Mouse (Mus musculus) heart, adult 2 months (tissue): Measurements from ENCODE around the gene Rap2b. TPM values are rescaled to one million over a fixed set of nuclear protein-coding genes. Genes with fewer than 3 reads are reported as not detected.

Experiments
- DNase-seq, 2 experiments: peaks; one replicate each; pipeline ENCODE4 v3.0.0; 2021
- H3K27ac ChIP-seq: fragments of 200-600 bp; 2 replicates; pipeline ENCODE4 v1.8.1; 2022
- H3K27me3 ChIP-seq: fragments of 200-500 bp; 2 replicates; pipeline ENCODE4 v1.6.1; 2012; ENCODE audit warnings: mild to moderate bottlenecking, low read length, inconsistent platforms, mixed read lengths; ENCODE audit not compliant: control insufficient read depth, insufficient read depth
- H3K36me3 ChIP-seq: fragments of 200-500 bp; 2 replicates; pipeline ENCODE4 v1.6.1; 2012; ENCODE audit warnings: low read length, inconsistent platforms; ENCODE audit not compliant: control insufficient read depth, insufficient read depth
- H3K4me1 ChIP-seq: fragments of 200-500 bp; 2 replicates; pipeline ENCODE4 v1.6.1; 2011; ENCODE audit warnings: low read length; ENCODE audit not compliant: control insufficient read depth, insufficient read depth
- H3K4me3 ChIP-seq: fragments of 200-600 bp; 2 replicates; pipeline ENCODE4 v1.8.1; 2022
- H3K79me2 ChIP-seq: fragments of 200-500 bp; replicated peaks from 2 replicates; pipeline ENCODE4 v1.6.1; 2012; ENCODE audit warnings: mild to moderate bottlenecking, inconsistent platforms, low read length, moderate library complexity, mixed read lengths; ENCODE audit not compliant: control insufficient read depth, insufficient read depth
- H3K9ac ChIP-seq: fragments of 200-500 bp; 2 replicates; pipeline ENCODE4 v1.6.1; 2012; ENCODE audit warnings: low read depth, mild to moderate bottlenecking, control low read depth, inconsistent platforms, low read length, mixed read lengths
- CTCF ChIP-seq: fragments of 200-600 bp; IDR thresholded peaks from 2 replicates; pipeline ENCODE4 v1.8.1; 2022; ENCODE audit warnings: antibody characterized with exemption, mild to moderate bottlenecking, moderate library complexity
- EP300 ChIP-seq: fragments of 200-500 bp; IDR thresholded peaks from 2 replicates; pipeline ENCODE4 v1.6.1; 2011; ENCODE audit warnings: low read depth, low read length, control low read depth; ENCODE audit not compliant: insufficient read depth
- POLR2A ChIP-seq: fragments of 200-500 bp; IDR thresholded peaks from 2 replicates; pipeline ENCODE4 v1.6.1; 2011; ENCODE audit warnings: mild to moderate bottlenecking, low read depth, low read length, control low read depth; ENCODE audit not compliant: insufficient read depth
- WGBS: fragments of 180-500 bp; shearing (Covaris S2); methylation state at CpG from one replicate; pipeline ENCODE4 v1.1.7; 2018; 5-methylcytosine and 5-hydroxymethylcytosine counted together
- intact Hi-C: fragments of 180-260 bp; cut with DNase I; formaldehyde crosslinking; loops from one replicate; pipeline ENCODE4 v1.15.1; 2025
- polyA plus RNA-seq: library from polyadenylated mRNA; depleted of rRNA; stranded (reverse); fragments of >200 nt; gene quantifications from 2 replicates; pipeline ENCODE4 v1.2.3, GENCODE M21; 2012
- total RNA-seq, 2 experiments: library from RNA; stranded (reverse); gene quantifications; 2 replicates each; pipeline ENCODE4 v1.2.3; 2021

Rap2b gene
- total and polyA plus RNA-seq, 3 experiments: 1.5 to 2.6 (median 2.3) TPM

GRCm38 (mm10) chr3:61340321-61340720 lies 21.1 kb upstream of the Rap2b start:
- no peaks in the 10 kb centered on the region for H3K79me2 ChIP-seq
- DNase-seq: no peak
- intact Hi-C loops: no loop called here
- no peaks in the 10 kb centered on the region for H3K27me3 ChIP-seq
- H3K36me3 ChIP-seq: no peaks in the 10 kb centered on the region
- H3K9ac ChIP-seq: no peak overlapping the region
- TF ChIP-seq CTCF (no peak), POLR2A (no peak), EP300 (no peak)
- no peak overlapping the region for H3K27ac ChIP-seq
- WGBS: 64% methylated on average over 5 of the region's 5 CpGs
- no peaks in the 10 kb centered on the region for H3K4me1 ChIP-seq
- no peak overlapping the region for H3K4me3 ChIP-seq

- no peaks in the 10 kb centered on the region for H3K4me1 ChIP-seq
- no peak overlapping the region for H3K9ac ChIP-seq
- no peaks in the 10 kb centered on the region for H3K79me2 ChIP-seq
- 51% methylated on average over 7 of the region's 7 CpGs for WGBS
- intact Hi-C loops: no loop called here
- no peak overlapping the region for H3K4me3 ChIP-seq
- H3K27ac ChIP-seq: no peak overlapping the region
- no peak for TF ChIP-seq POLR2A
- no peak for TF ChIP-seq CTCF
- TF ChIP-seq EP300: no peak
- no peaks in the 10 kb centered on the region for H3K36me3 ChIP-seq
- no peaks in the 10 kb centered on the region for H3K27me3 ChIP-seq
- no peak for DNase-seq
These were observed 17.4 kb upstream of the Rap2b start for GRCm38 (mm10) chr3:61344031-61344430.

GRCm38 (mm10) chr3:61345636-61346035 lies 15.8 kb upstream of the Rap2b start:
- no peak for DNase-seq
- Histone ChIP-seq H3K9ac (no peak overlapping the region), H3K79me2 (no peaks in the 10 kb centered on the region), H3K27ac (no peak overlapping the region), H3K36me3 (no peaks in the 10 kb centered on the region), H3K27me3 (no peaks in the 10 kb centered on the region), H3K4me1 (no peaks in the 10 kb centered on the region), H3K4me3 (no peak overlapping the region)
- WGBS: 22% methylated on average over 1 of the region's 1 CpGs
- TF ChIP-seq CTCF (no peak), POLR2A (no peak), EP300 (no peak)
- intact Hi-C loops: no loop called here

GRCm38 (mm10) chr3:61348036-61348614 lies 13.3 kb upstream of the Rap2b start:
- DNase-seq: no peak
- Histone ChIP-seq H3K4me1 (no peaks in the 10 kb centered on the region), H3K27ac (no peak overlapping the region), H3K79me2 (no peaks in the 10 kb centered on the region), H3K36me3 (no peaks in the 10 kb centered on the region), H3K4me3 (no peak overlapping the region), H3K27me3 (no peaks in the 10 kb centered on the region), H3K9ac (no peak overlapping the region)
- TF ChIP-seq CTCF: no peak
- no peak for TF ChIP-seq EP300
- TF ChIP-seq POLR2A: no peak
- intact Hi-C loops: no loop called here
- 60% methylated on average over 4 of the region's 4 CpGs for WGBS

- Histone ChIP-seq H3K4me1 (no peaks in the 10 kb centered on the region), H3K27ac (no peak overlapping the region), H3K9ac (no peak overlapping the region), H3K36me3 (no peaks in the 10 kb centered on the region), H3K4me3 (no peak overlapping the region), H3K27me3 (no peaks in the 10 kb centered on the region), H3K79me2 (no peaks in the 10 kb centered on the region)
- 61% methylated on average over 1 of the region's 1 CpGs for whole genome bisulfite sequencing
- no peak for DNase-seq
- no peak for TF ChIP-seq POLR2A
- no peak for TF ChIP-seq EP300
- intact Hi-C loops: no loop called here
These were observed 12.0 kb upstream of the Rap2b start for GRCm38 (mm10) chr3:61349433-61349832.

- TF ChIP-seq POLR2A (no peak), CTCF (no peak), EP300 (no peak)
- no peak for DNase-seq
- H3K4me1 ChIP-seq: no peaks in the 10 kb centered on the region
- no peak overlapping the region for H3K9ac ChIP-seq
- H3K79me2 ChIP-seq: no peaks in the 10 kb centered on the region
- H3K27me3 ChIP-seq: no peaks in the 10 kb centered on the region
- no peaks in the 10 kb centered on the region for H3K36me3 ChIP-seq
- no peak overlapping the region for H3K4me3 ChIP-seq
- intact Hi-C loops: no loop called here
- WGBS: 41% methylated on average over 1 of the region's 1 CpGs
- no peak overlapping the region for H3K27ac ChIP-seq
These were observed 6.0 kb upstream of the Rap2b start for GRCm38 (mm10) chr3:61355464-61355863.

GRCm38 (mm10) chr3:61358107-61358506 lies 3.3 kb upstream of the Rap2b start:
- H3K79me2 ChIP-seq: no peaks in the 10 kb centered on the region
- H3K27me3 ChIP-seq: no peaks in the 10 kb centered on the region
- no peak overlapping the region for H3K27ac ChIP-seq
- intact Hi-C loops: no loop called here
- no peak overlapping the region for H3K9ac ChIP-seq
- TF ChIP-seq POLR2A (no peak), CTCF (no peak), EP300 (no peak)
- no peak overlapping the region for H3K4me3 ChIP-seq
- H3K4me1 ChIP-seq: no peaks in the 10 kb centered on the region
- H3K36me3 ChIP-seq: no peaks in the 10 kb centered on the region
- no peak for DNase-seq
- WGBS: 39% methylated on average over 6 of the region's 6 CpGs
